ENCODE assay signal across 19 mouse cellular contexts in genomic region chr11:54996176-54996575, GRCm38 (mm10). TPM values are rescaled to one million over a fixed set of nuclear protein-coding genes. Genes with fewer than 3 reads are reported as not detected.
DNase-seq lines count a peak whose midpoint lies in the region; ATAC-seq and TF ChIP-seq lines count a peak whose summit lies in the region.
"Had no signal": no experiment of that assay in that cellular context is flagged by ENCODE, and none has a peak within 500 bp of the region (broad histone marks: within the 10 kb centered on the region; RNA-seq: fewer than 3 reads in every experiment).

No protein-coding gene starts in this region.

- no peak overlapping the region for H3K9ac ChIP-seq in forebrain, embryonic 15.5 days (replicated peaks)
- H3K9ac ChIP-seq in hindbrain, postnatal 0 days (replicated peaks; ENCODE audit: low read length) = no peak overlapping the region
- no peak overlapping the region for H3K9ac ChIP-seq in hindbrain, embryonic 14.5 days
- H3K9ac ChIP-seq: forebrain, embryonic 12.5 days; hindbrain, embryonic 15.5 days had no signal

- peaks cover 5% of the 10 kb centered on the region; the same call in 1 of the 2 replicates for H3K9me3 ChIP-seq in forebrain, embryonic 10.5 days
- no peaks in the 10 kb centered on the region for H3K9me3 ChIP-seq in forebrain, embryonic 15.5 days
- H3K9me3 ChIP-seq in hindbrain, postnatal 0 days (ENCODE audit: low read length) = 0 out of 2 replicates have a peak, but pooled peaks cover 3% of the 10 kb centered on the region
- H3K9me3 ChIP-seq in hindbrain, embryonic 14.5 days (ENCODE audit: control insufficient read depth, low read length) = no peaks in the 10 kb centered on the region; the same call in 1 of the 2 replicates
- H3K9me3 ChIP-seq: forebrain, embryonic 12.5 days; hindbrain, embryonic 15.5 days had no signal

- H3K27me3 ChIP-seq in forebrain, embryonic 10.5 days (ENCODE audit: poor library complexity, severe bottlenecking) = no peaks in the 10 kb centered on the region
- no peaks in the 10 kb centered on the region for H3K27me3 ChIP-seq in forebrain, embryonic 15.5 days
- H3K27me3 ChIP-seq in hindbrain, postnatal 0 days (ENCODE audit: insufficient read depth, low read length) = no peaks in the 10 kb centered on the region
- H3K27me3 ChIP-seq in hindbrain, embryonic 14.5 days (ENCODE audit: control insufficient read depth, insufficient read depth, low read length) = no peaks in the 10 kb centered on the region
- H3K27me3 ChIP-seq: CH12.LX; forebrain, embryonic 12.5 days; hindbrain, embryonic 15.5 days had no signal

- no peak for DNase-seq in forebrain, embryonic 10.5 days (ENCODE audit: extremely low spot score, low spot score)
- peak; percentile 22 for DNase-seq in hindbrain, postnatal 0 days (ENCODE audit: low spot score)
- DNase-seq in hindbrain, embryonic 14.5 days (ENCODE audit: low spot score) = no peak
- DNase-seq in brain, adult 2 months (ENCODE audit: low read depth, low spot score) = peak; percentile 34
- peak; percentile 39 for DNase-seq in cerebellum, adult 8-10 months
- DNase-seq in Muller cell, postnatal 12 days (ENCODE audit: inconsistent ontology term) = no peak
- no peak for DNase-seq in adrenal gland, adult 8-10 months
- DNase-seq: adrenal gland, adult 2 months; kidney, adult 18-20 months; kidney, postnatal 14 days; lung, adult 2 months; lung, postnatal 36 days; thymus, adult 18-20 months had no signal

- peak overlapping the region; percentile 30; the same call in 1 of the 2 replicates for H3K27ac ChIP-seq in forebrain, embryonic 10.5 days
- H3K27ac ChIP-seq in forebrain, embryonic 15.5 days (replicated peaks) = no peak overlapping the region
- no peak overlapping the region for H3K27ac ChIP-seq in hindbrain, postnatal 0 days
- no peak overlapping the region for H3K27ac ChIP-seq in hindbrain, embryonic 14.5 days
- H3K27ac ChIP-seq: forebrain, embryonic 12.5 days; hindbrain, embryonic 15.5 days had no signal

- H3K4me3 ChIP-seq in forebrain, embryonic 10.5 days = no peak overlapping the region
- no peak overlapping the region for H3K4me3 ChIP-seq in forebrain, embryonic 15.5 days
- H3K4me3 ChIP-seq in hindbrain, postnatal 0 days (ENCODE audit: low read length) = no peak overlapping the region
- no peak overlapping the region for H3K4me3 ChIP-seq in hindbrain, embryonic 14.5 days (replicated peaks; ENCODE audit: low read length)
- H3K4me3 ChIP-seq: forebrain, embryonic 12.5 days; hindbrain, embryonic 15.5 days had no signal

- ATAC-seq in forebrain, embryonic 15.5 days (replicated peaks) = no peak
- ATAC-seq in hindbrain, postnatal 0 days = no peak
- no peak for ATAC-seq in hindbrain, embryonic 14.5 days (ENCODE audit: low FRiP score)

- WGBS in forebrain, embryonic 10.5 days = 67% methylated on average over 7 of the region's 7 CpGs
- WGBS in forebrain, embryonic 15.5 days = 45% methylated on average over 7 of the region's 7 CpGs
- WGBS in hindbrain, postnatal 0 days = 45% methylated on average over 7 of the region's 7 CpGs
- 65% methylated on average over 7 of the region's 7 CpGs for WGBS in hindbrain, embryonic 14.5 days

- H3K36me3 ChIP-seq in forebrain, embryonic 10.5 days (replicated peaks) = peaks cover 10% of the 10 kb centered on the region
- H3K36me3 ChIP-seq in forebrain, embryonic 15.5 days = peaks cover 6% of the 10 kb centered on the region
- peaks cover 21% of the 10 kb centered on the region for H3K36me3 ChIP-seq in hindbrain, postnatal 0 days (ENCODE audit: insufficient read depth, low read length)
- peaks cover 6% of the 10 kb centered on the region for H3K36me3 ChIP-seq in hindbrain, embryonic 14.5 days (replicated peaks; ENCODE audit: control insufficient read depth, insufficient read depth)

- H3K4me1 ChIP-seq in forebrain, embryonic 10.5 days = peaks cover 15% of the 10 kb centered on the region
- H3K4me1 ChIP-seq in forebrain, embryonic 15.5 days = no peaks in the 10 kb centered on the region
- H3K4me1 ChIP-seq in hindbrain, postnatal 0 days (ENCODE audit: insufficient read depth, low read length) = no peaks in the 10 kb centered on the region
- no peaks in the 10 kb centered on the region for H3K4me1 ChIP-seq in hindbrain, embryonic 14.5 days (replicated peaks; ENCODE audit: control insufficient read depth, insufficient read depth, low read length)
- H3K4me1 ChIP-seq: hindbrain, embryonic 15.5 days had no signal

- no peak for TF ChIP-seq CTCF in hindbrain, postnatal 0 days (IDR thresholded peaks at IDR 0.05; ENCODE audit: low read depth)

- H3K4me2 ChIP-seq in forebrain, embryonic 15.5 days (replicated peaks) = no peak overlapping the region
- no peak overlapping the region for H3K4me2 ChIP-seq in hindbrain, postnatal 0 days (ENCODE audit: low read depth, low read length)
- no peak overlapping the region for H3K4me2 ChIP-seq in hindbrain, embryonic 14.5 days (replicated peaks)
- H3K4me2 ChIP-seq: forebrain, embryonic 12.5 days; hindbrain, embryonic 15.5 days; liver, embryonic 11.5 days; midbrain, embryonic 11.5 days had no signal

RNA-seq across cellular contexts. Expression of gene Tnip1, which starts 33.5 kb away (rescaled TPM):
- polyA plus RNA-seq in forebrain, embryonic 10.5 days (2016; fragmentation: Nextera tagmentation; extraction: Ambion mirVana) = 8.8 and 10.0 TPM in 2 replicates
- polyA plus RNA-seq in forebrain, embryonic 15.5 days (2015; fragmentation: Nextera tagmentation; extraction: Ambion mirVana) = 11.3 and 13.2 TPM in 2 replicates
- total RNA-seq in hindbrain, postnatal 0 days (2014; rRNA removed) = 15.3 and 16.7 TPM in 2 replicates
- polyA plus RNA-seq in hindbrain, postnatal 0 days (2015; fragmentation: Nextera tagmentation; extraction: Ambion mirVana) = 17.1 and 19.8 TPM in 2 replicates
- 15.8 and 17.0 TPM in 2 replicates for polyA plus RNA-seq in hindbrain, embryonic 14.5 days (2014; fragmentation: Nextera tagmentation; extraction: Ambion mirVana)
- 100 to 1,000 TPM in 2 of 4 experiments, 10 to 100 TPM in 2; 94.2 to 126 (median 103) TPM for total RNA-seq in adrenal gland, adult 8-10 months (2022)

RNA-seq across cellular contexts. Expression of gene Anxa6, which starts 37.1 kb away (rescaled TPM):
- polyA plus RNA-seq in forebrain, embryonic 10.5 days (2016; fragmentation: Nextera tagmentation; extraction: Ambion mirVana) = 35.4 and 38.9 TPM in 2 replicates
- polyA plus RNA-seq in forebrain, embryonic 15.5 days (2015; fragmentation: Nextera tagmentation; extraction: Ambion mirVana) = 39.9 and 40.8 TPM in 2 replicates
- 83.2 and 86.0 TPM in 2 replicates for total RNA-seq in hindbrain, postnatal 0 days (2014; rRNA removed)
- polyA plus RNA-seq in hindbrain, postnatal 0 days (2015; fragmentation: Nextera tagmentation; extraction: Ambion mirVana) = 71.3 and 74.8 TPM in 2 replicates
- polyA plus RNA-seq in hindbrain, embryonic 14.5 days (2014; fragmentation: Nextera tagmentation; extraction: Ambion mirVana) = 68.9 and 71.4 TPM in 2 replicates
- total RNA-seq in adrenal gland, adult 8-10 months (2022) = 100 to 1,000 TPM; 121 to 184 (median 133) TPM

Comparison
In these comparisons a context has a peak if more than half of its experiments do, and no peak if none do; other contexts are left out.
1. DNase-seq: peak in hindbrain, postnatal 0 days (single experiment), brain, adult 2 months (single experiment) and cerebellum, adult 8-10 months (single experiment); none in forebrain, embryonic 10.5 days (single experiment), hindbrain, embryonic 14.5 days (single experiment), Muller cell, postnatal 12 days (single experiment) and adrenal gland, adult 8-10 months (single experiment).